Mouse (Mus musculus) midbrain, postnatal 0 days (tissue): Measurements from ENCODE around the gene Cntn4. TPM values are rescaled to one million over a fixed set of nuclear protein-coding genes. Genes with fewer than 3 reads are reported as not detected.

Experiments
- ATAC-seq: fragments of 200-750 bp; cut with Nextera tagmentation; 2 replicates; pipeline ENCODE4 v1.8.0; 2017; ENCODE audit warnings: moderate number of reproducible peaks, mild to moderate bottlenecking, moderate TSS enrichment, moderate library complexity; ENCODE audit not compliant: low FRiP score
- DNase-seq: peaks from one replicate; pipeline ENCODE4 v3.0.0-alpha.2; 2015; ENCODE audit warnings: low spot score
- H3K27ac ChIP-seq: fragments of 300-500 bp; sonication (generic); 2 replicates; pipeline ENCODE4 v1.5.1; 2014; ENCODE audit warnings: low read depth, mild to moderate bottlenecking, low read length, mixed read lengths
- H3K27me3 ChIP-seq: fragments of 300-500 bp; sonication (generic); 2 replicates; pipeline ENCODE4 v1.6.1; 2014; ENCODE audit warnings: low read length, control low read depth, mixed read lengths; ENCODE audit not compliant: insufficient read depth
- H3K36me3 ChIP-seq: fragments of 300-500 bp; sonication (generic); 2 replicates; pipeline ENCODE4 v1.6.1; 2014; ENCODE audit warnings: low read length, control low read depth, mixed read lengths; ENCODE audit not compliant: insufficient read depth
- H3K4me1 ChIP-seq: fragments of 300-500 bp; sonication (generic); 2 replicates; pipeline ENCODE4 v1.6.1; 2014; ENCODE audit warnings: mild to moderate bottlenecking, control low read depth, antibody characterized with exemption, low read length, mixed read lengths; ENCODE audit not compliant: insufficient read depth
- H3K4me2 ChIP-seq: fragments of 300-500 bp; sonication (generic); 2 replicates; pipeline ENCODE4 v1.6.1; 2014; ENCODE audit warnings: low read depth, mild to moderate bottlenecking, low read length, mixed read lengths; ENCODE audit not compliant: poor library complexity, severe bottlenecking
- H3K4me3 ChIP-seq: fragments of 300-500 bp; sonication (generic); 2 replicates; pipeline ENCODE4 v1.5.1; 2014; ENCODE audit warnings: low read depth, mild to moderate bottlenecking, low read length, moderate library complexity
- H3K9ac ChIP-seq: fragments of 300-500 bp; sonication (generic); replicated peaks from 2 replicates; pipeline ENCODE4 v1.6.1; 2014; ENCODE audit warnings: mild to moderate bottlenecking, low read length, moderate library complexity, mixed read lengths; ENCODE audit not compliant: poor library complexity, severe bottlenecking
- H3K9me3 ChIP-seq: fragments of 300-500 bp; sonication (generic); 2 replicates; pipeline ENCODE4 v1.6.1; 2016; ENCODE audit warnings: low read length, control low read depth
- CTCF ChIP-seq: IDR thresholded peaks from 2 replicates; pipeline ENCODE4 v1.5.1; 2016; ENCODE audit warnings: antibody characterized with exemption, mild to moderate bottlenecking
- WGBS: fragments of 180-500 bp; shearing (Covaris S2); extraction: QIAGEN DNeasy Blood & Tissue Kit; methylation state at CpG from one replicate; pipeline ENCODE4 v1.1.7; 2014; 5-methylcytosine and 5-hydroxymethylcytosine counted together
- polyA plus RNA-seq: library from polyadenylated mRNA; unstranded; fragments of >200 nt; fragmentation: Nextera tagmentation; extraction: Ambion mirVana; gene quantifications from 2 replicates; pipeline ENCODE4 v1.2.1, GENCODE M21; 2015
- total RNA-seq: library from RNA; depleted of rRNA; stranded (reverse); fragments of >200 nt; gene quantifications from 2 replicates; pipeline ENCODE4 v1.2.3, GENCODE M21; 2014

Gene Cntn4
- total and polyA plus RNA-seq, 2 experiments from 2014 or later: 22.3 to 28.5 TPM

DNA sequence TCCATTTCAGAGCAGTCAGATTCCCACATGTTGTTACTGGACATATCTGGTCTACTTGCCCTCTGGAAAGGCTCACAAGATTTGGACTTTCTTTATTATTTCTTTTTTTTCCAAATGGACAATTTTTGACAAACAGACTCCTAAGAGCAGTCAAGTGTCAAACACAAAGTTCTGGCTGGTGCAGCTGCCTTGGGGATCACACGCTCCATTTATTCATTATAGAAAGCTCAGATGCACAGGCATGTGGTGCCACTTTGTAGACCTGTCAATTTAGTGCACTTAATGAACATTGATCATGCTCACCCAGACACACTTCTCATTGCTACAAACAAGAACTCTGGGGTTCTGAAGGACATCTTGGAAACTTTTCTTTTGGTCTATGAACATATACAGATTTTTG lies 337.7 kb downstream of the Cntn4 start:
- H3K4me2 ChIP-seq: no peak overlapping the region
- H3K9me3 ChIP-seq: no peaks in the 10 kb centered on the region
- no peak for TF ChIP-seq CTCF
- H3K36me3 ChIP-seq: no peaks in the 10 kb centered on the region
- 79% methylated on average over 1 of the region's 1 CpGs for WGBS
- H3K9ac ChIP-seq: no peak overlapping the region
- ATAC-seq (no peak), DNase-seq (peak; percentile 22)
- no peak overlapping the region for H3K27ac ChIP-seq
- H3K4me1 ChIP-seq: no peaks in the 10 kb centered on the region
- H3K27me3 ChIP-seq: no peaks in the 10 kb centered on the region
- H3K4me3 ChIP-seq: no peak overlapping the region

DNA sequence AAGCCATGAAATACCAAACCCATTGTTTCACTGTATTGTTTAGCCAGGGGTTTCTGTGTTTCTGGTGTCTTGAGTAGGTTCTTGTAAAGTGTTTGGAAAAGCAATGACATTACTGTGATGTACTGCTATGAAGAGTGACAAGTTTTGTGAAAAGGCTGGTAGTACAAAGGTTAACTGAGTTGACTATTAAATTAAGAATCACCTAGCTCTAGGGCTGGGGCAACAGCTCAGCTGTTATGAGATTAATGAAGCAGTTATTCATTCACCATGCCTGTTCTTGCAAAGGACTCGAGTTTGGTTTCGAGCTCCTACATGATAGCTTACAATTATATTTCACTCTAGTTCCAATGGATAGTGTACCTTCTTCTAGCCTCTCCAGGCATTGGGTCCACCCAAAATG lies 371.4 kb downstream of the Cntn4 start:
- no peaks in the 10 kb centered on the region for H3K36me3 ChIP-seq
- H3K4me3 ChIP-seq: no peak overlapping the region
- WGBS: 91% methylated on average over 2 of the region's 2 CpGs
- ATAC-seq (no peak), DNase-seq (no peak)
- no peaks in the 10 kb centered on the region for H3K4me1 ChIP-seq
- H3K27me3 ChIP-seq: no peaks in the 10 kb centered on the region
- H3K27ac ChIP-seq: no peak overlapping the region
- TF ChIP-seq CTCF: no peak
- no peak overlapping the region for H3K4me2 ChIP-seq
- H3K9me3 ChIP-seq: no peaks in the 10 kb centered on the region
- H3K9ac ChIP-seq: no peak overlapping the region

DNA sequence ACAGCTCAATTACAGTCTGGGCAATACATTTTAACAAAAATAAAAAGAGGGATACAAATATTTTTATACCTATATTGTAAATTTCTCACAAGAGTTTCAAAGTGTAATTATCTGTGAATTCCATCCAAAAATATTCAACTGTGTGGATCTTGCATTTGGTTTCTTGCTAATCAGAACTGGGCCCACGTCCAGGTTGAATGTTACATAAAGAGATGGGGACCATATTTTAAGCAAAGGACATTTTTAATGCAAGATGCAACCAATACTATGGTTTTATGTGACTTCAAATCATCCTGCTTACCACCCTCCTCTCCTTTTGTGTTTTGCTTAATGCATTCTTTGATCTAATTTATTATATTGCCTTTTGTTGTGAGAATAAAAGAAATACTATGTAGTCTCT lies 378.7 kb downstream of the Cntn4 start:
- DNase-seq: no peak
- WGBS: 80% methylated on average over 1 of the region's 1 CpGs
- no peaks in the 10 kb centered on the region for H3K36me3 ChIP-seq
- no peaks in the 10 kb centered on the region for H3K27me3 ChIP-seq
- H3K4me1 ChIP-seq: no peaks in the 10 kb centered on the region
- no peak for TF ChIP-seq CTCF
- no peaks in the 10 kb centered on the region for H3K9me3 ChIP-seq
- no peak overlapping the region for H3K4me2 ChIP-seq
- H3K9ac ChIP-seq: no peak overlapping the region
- H3K27ac ChIP-seq: no peak overlapping the region
- no peak for ATAC-seq
- no peak overlapping the region for H3K4me3 ChIP-seq

DNA sequence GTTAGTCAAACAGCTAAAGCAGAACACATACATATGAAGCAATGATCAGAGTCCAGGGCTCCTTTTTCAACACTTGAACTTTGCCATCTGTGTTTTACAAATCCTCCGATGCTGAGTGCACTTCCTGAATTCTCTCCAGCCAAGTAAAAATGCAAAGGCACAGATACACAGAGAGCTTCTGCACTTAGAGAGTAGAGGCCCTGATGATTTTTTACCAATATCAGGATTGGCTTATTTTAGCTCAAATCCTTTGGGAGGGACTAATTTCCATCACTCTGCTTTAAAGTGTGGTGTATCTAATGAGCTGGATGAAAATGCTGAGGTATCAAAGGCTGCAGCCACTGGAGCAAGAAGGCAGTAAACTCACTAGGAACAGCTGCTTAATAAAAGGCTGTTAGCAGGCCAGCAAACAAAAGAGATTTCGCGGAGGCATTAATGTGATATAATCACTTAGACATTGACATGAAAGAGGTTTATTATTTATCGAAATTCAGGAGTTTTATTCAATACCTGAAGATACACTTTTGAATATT lies 400.7 kb downstream of the Cntn4 start:
- 0 out of 2 replicates have a peak overlapping the region, but pooled peaks have one; percentile 0 for H3K27ac ChIP-seq
- no peaks in the 10 kb centered on the region for H3K27me3 ChIP-seq
- no peak overlapping the region for H3K4me3 ChIP-seq
- no peaks in the 10 kb centered on the region for H3K9me3 ChIP-seq
- H3K9ac ChIP-seq: no peak overlapping the region
- 17% methylated on average over 4 of the region's 4 CpGs for WGBS
- no peaks in the 10 kb centered on the region for H3K4me1 ChIP-seq
- DNase-seq: peak; percentile 25
- no peak for ATAC-seq
- H3K36me3 ChIP-seq: no peaks in the 10 kb centered on the region
- no peak for TF ChIP-seq CTCF
- H3K4me2 ChIP-seq: no peak overlapping the region

DNA sequence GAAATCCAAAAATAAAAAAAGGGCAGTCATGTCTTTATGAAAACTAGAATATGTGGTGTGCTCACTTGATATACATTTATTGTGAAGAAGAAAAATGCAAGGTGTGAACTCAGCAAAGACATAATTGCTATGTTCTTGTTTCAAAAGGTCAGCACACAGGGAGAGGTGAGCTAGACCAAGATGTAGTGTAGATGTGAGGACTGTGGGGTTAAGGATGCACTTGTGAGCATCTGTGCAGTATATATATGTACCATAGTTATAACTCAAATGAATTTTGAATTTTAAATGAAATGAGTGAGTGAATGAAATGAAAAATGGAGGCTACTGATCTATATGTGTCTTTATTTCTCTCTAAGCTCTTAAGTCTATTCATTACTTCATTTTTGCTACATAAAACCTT lies 401.2 kb downstream of the Cntn4 start:
- DNase-seq (no peak), ATAC-seq (no peak)
- H3K4me3 ChIP-seq: no peak overlapping the region
- no peaks in the 10 kb centered on the region for H3K4me1 ChIP-seq
- no peak overlapping the region for H3K9ac ChIP-seq
- no peak for TF ChIP-seq CTCF
- H3K27ac ChIP-seq: no peak overlapping the region
- no peaks in the 10 kb centered on the region for H3K36me3 ChIP-seq
- H3K4me2 ChIP-seq: no peak overlapping the region
- H3K9me3 ChIP-seq: no peaks in the 10 kb centered on the region
- H3K27me3 ChIP-seq: no peaks in the 10 kb centered on the region

DNA sequence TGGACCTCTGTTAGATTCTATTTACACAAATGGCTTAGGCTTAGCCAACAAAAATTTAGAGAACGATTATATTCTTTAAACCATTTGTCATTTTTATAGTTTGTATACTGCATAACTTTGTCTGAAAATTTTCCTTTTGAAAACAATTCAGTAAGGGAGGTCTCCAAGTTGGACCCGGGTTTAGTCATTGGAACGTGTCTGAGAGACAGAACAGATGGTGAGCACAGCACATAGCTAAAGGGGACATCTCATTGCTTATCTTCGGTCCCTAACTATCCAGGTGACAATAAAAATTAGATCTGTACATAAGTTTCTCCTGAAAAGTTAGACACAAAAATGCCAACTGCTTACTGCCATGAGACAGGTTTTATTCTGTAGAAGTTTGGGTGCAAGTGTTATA lies 420.4 kb downstream of the Cntn4 start:
- H3K27me3 ChIP-seq: no peaks in the 10 kb centered on the region
- H3K9ac ChIP-seq: no peak overlapping the region
- WGBS: 88% methylated on average over 4 of the region's 4 CpGs
- no peak overlapping the region for H3K27ac ChIP-seq
- no peaks in the 10 kb centered on the region for H3K36me3 ChIP-seq
- no peak for TF ChIP-seq CTCF
- H3K9me3 ChIP-seq: no peaks in the 10 kb centered on the region
- DNase-seq (no peak), ATAC-seq (no peak)
- no peak overlapping the region for H3K4me3 ChIP-seq
- H3K4me1 ChIP-seq: no peaks in the 10 kb centered on the region
- no peak overlapping the region for H3K4me2 ChIP-seq
